ENCODE assay signal across 8 mouse cellular contexts in the genomic region with DNA sequence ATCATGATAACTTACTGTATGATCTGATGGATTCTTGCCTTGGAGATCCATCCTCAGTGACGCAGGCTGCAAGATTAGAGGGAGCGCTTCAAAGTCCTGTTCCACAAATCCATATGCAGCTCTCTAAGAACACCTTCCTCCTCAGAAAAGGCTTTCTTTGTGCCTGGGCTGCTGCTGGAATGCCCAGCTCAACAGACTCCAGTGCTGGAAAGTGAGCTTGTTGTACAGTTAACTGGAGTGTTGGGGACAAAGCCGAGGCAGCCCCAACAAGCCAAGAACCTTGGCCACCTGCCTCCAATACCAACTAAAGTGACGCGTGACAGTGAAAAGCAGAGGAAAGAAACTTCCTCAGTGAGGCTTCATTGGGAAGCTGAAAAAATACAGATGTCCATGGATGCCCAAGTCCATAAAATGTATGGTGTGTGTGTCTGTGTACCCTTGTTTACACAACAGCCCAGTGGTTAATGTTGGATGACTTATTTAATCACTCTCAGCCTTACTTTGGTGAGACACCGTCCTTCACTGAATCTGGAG. TPM values are rescaled to one million over a fixed set of nuclear protein-coding genes. Genes with fewer than 3 reads are reported as not detected.
DNase-seq lines count a peak whose midpoint lies in the region; ATAC-seq and TF ChIP-seq lines count a peak whose summit lies in the region.

No protein-coding gene starts in this region.

- ATAC-seq in lung, embryonic 15.5 days (ENCODE audit: borderline replicate concordance, extremely low read depth, low FRiP score, low TSS enrichment): no peak
- ATAC-seq in embryonic facial prominence, embryonic 11.5 days (replicated peaks; ENCODE audit: insufficient number of reproducible peaks, low FRiP score, low TSS enrichment, low read depth): no peak
- ATAC-seq in heart, embryonic 16.5 days (replicated peaks; ENCODE audit: extremely low read depth, insufficient read depth, low FRiP score): no peak
- no peak for ATAC-seq in limb, embryonic 15.5 days (ENCODE audit: insufficient number of reproducible peaks, low FRiP score, low TSS enrichment, low read depth)
- no peak for ATAC-seq in stomach, embryonic 15.5 days (ENCODE audit: insufficient read depth, low FRiP score, low read depth)

- H3K4me1 ChIP-seq in lung, embryonic 15.5 days: peaks cover 25% of the 10 kb centered on the region
- H3K4me1 ChIP-seq in embryonic facial prominence, embryonic 11.5 days (ENCODE audit: control insufficient read depth, insufficient read depth, low read length): peaks cover 2% of the 10 kb centered on the region; the same call in 1 of the 2 replicates
- peaks cover 16% of the 10 kb centered on the region; the same call in 1 of the 2 replicates for H3K4me1 ChIP-seq in heart, embryonic 16.5 days (ENCODE audit: control insufficient read depth, insufficient read depth, low read length)
- peaks cover 13% of the 10 kb centered on the region for H3K4me1 ChIP-seq in limb, embryonic 15.5 days
- peaks cover 9% of the 10 kb centered on the region; the same call in 1 of the 2 replicates for H3K4me1 ChIP-seq in stomach, embryonic 15.5 days
- peaks cover 19% of the 10 kb centered on the region for H3K4me1 ChIP-seq in thymus, adult 2 months (replicated peaks; ENCODE audit: control insufficient read depth, insufficient read depth, low read length)

- no peak for TF ChIP-seq CTCF in thymus, adult 2 months (IDR thresholded peaks at IDR 0.05; ENCODE audit: borderline replicate concordance, control insufficient read depth, extremely low read depth, insufficient read depth, low read length, poor library complexity)

- H3K9ac ChIP-seq in lung, embryonic 15.5 days: peak overlapping the region; percentile 47
- peak overlapping the region; percentile 47 for H3K9ac ChIP-seq in embryonic facial prominence, embryonic 11.5 days (replicated peaks; ENCODE audit: low read length)
- H3K9ac ChIP-seq in heart, embryonic 16.5 days (ENCODE audit: low read length): peak overlapping the region; percentile 79
- H3K9ac ChIP-seq in limb, embryonic 15.5 days: 0 out of 2 replicates have a peak overlapping the region, but pooled peaks have one; percentile 27
- H3K9ac ChIP-seq in stomach, embryonic 15.5 days: peak overlapping the region; percentile 34; the same call in 1 of the 2 replicates

- H3K9me3 ChIP-seq in lung, embryonic 15.5 days: no peaks in the 10 kb centered on the region
- no peaks in the 10 kb centered on the region for H3K9me3 ChIP-seq in embryonic facial prominence, embryonic 11.5 days (replicated peaks; ENCODE audit: control insufficient read depth, low read length)
- no peaks in the 10 kb centered on the region for H3K9me3 ChIP-seq in heart, embryonic 16.5 days (replicated peaks; ENCODE audit: control insufficient read depth, low read length)
- H3K9me3 ChIP-seq in limb, embryonic 15.5 days: no peaks in the 10 kb centered on the region
- no peaks in the 10 kb centered on the region for H3K9me3 ChIP-seq in stomach, embryonic 15.5 days

- TF ChIP-seq POLR2A in thymus, adult 2 months (IDR thresholded peaks at IDR 0.05; ENCODE audit: control insufficient read depth, extremely low read depth, insufficient read depth, low read length, poor library complexity): no peak

- no peaks in the 10 kb centered on the region for H3K36me3 ChIP-seq in lung, embryonic 15.5 days
- H3K36me3 ChIP-seq in embryonic facial prominence, embryonic 11.5 days (replicated peaks; ENCODE audit: control insufficient read depth, insufficient read depth, low read depth, low read length): no peaks in the 10 kb centered on the region
- H3K36me3 ChIP-seq in heart, embryonic 16.5 days (ENCODE audit: control insufficient read depth, insufficient read depth): no peaks in the 10 kb centered on the region
- no peaks in the 10 kb centered on the region for H3K36me3 ChIP-seq in limb, embryonic 15.5 days
- no peaks in the 10 kb centered on the region for H3K36me3 ChIP-seq in stomach, embryonic 15.5 days
- no peaks in the 10 kb centered on the region for H3K36me3 ChIP-seq in thymus, adult 2 months (ENCODE audit: control insufficient read depth, insufficient read depth, low read length)

- no peaks in the 10 kb centered on the region for H3K27me3 ChIP-seq in lung, embryonic 15.5 days
- H3K27me3 ChIP-seq in embryonic facial prominence, embryonic 11.5 days (ENCODE audit: control insufficient read depth, insufficient read depth, low read length): no peaks in the 10 kb centered on the region
- no peaks in the 10 kb centered on the region for H3K27me3 ChIP-seq in heart, embryonic 16.5 days (ENCODE audit: control insufficient read depth, insufficient read depth, low read length)
- H3K27me3 ChIP-seq in limb, embryonic 15.5 days: no peaks in the 10 kb centered on the region
- no peaks in the 10 kb centered on the region for H3K27me3 ChIP-seq in stomach, embryonic 15.5 days (replicated peaks)
- no peaks in the 10 kb centered on the region for H3K27me3 ChIP-seq in thymus, adult 2 months (ENCODE audit: control insufficient read depth, insufficient read depth, low read length)

- no peak for DNase-seq in lung, postnatal 4 days
- no peak for DNase-seq in embryonic facial prominence, embryonic 11.5 days (ENCODE audit: low spot score)
- DNase-seq in gastrocnemius, adult 8-10 months (ENCODE audit: low spot score in 2 of 2): no peak
- no peak for DNase-seq in thymus, adult 2 months

- H3K27ac ChIP-seq in lung, embryonic 15.5 days: peak overlapping the region; percentile 78
- no peak overlapping the region for H3K27ac ChIP-seq in embryonic facial prominence, embryonic 11.5 days (replicated peaks; ENCODE audit: low read depth, low read length)
- peak overlapping the region; percentile 94 for H3K27ac ChIP-seq in heart, embryonic 16.5 days (ENCODE audit: low read length)
- peak overlapping the region; percentile 71; the same call in 1 of the 2 replicates for H3K27ac ChIP-seq in limb, embryonic 15.5 days
- H3K27ac ChIP-seq in stomach, embryonic 15.5 days: peak overlapping the region; percentile 87
- no peak overlapping the region for H3K27ac ChIP-seq in thymus, adult 2 months (ENCODE audit: control insufficient read depth, insufficient read depth, low read length)

- peak overlapping the region; percentile 73 for H3K4me2 ChIP-seq in lung, embryonic 15.5 days
- H3K4me2 ChIP-seq in embryonic facial prominence, embryonic 11.5 days (ENCODE audit: low read depth, low read length): peak overlapping the region; percentile 49
- H3K4me2 ChIP-seq in heart, embryonic 16.5 days (ENCODE audit: low read depth, low read length): peak overlapping the region; percentile 75
- peak overlapping the region; percentile 74 for H3K4me2 ChIP-seq in limb, embryonic 15.5 days
- peak overlapping the region; percentile 68 for H3K4me2 ChIP-seq in stomach, embryonic 15.5 days

- H3K4me3 ChIP-seq in lung, embryonic 15.5 days: peak overlapping the region; percentile 58
- H3K4me3 ChIP-seq in embryonic facial prominence, embryonic 11.5 days (ENCODE audit: low read depth, low read length): peak overlapping the region; percentile 41
- peak overlapping the region; percentile 72 for H3K4me3 ChIP-seq in heart, embryonic 16.5 days (ENCODE audit: low read length)
- H3K4me3 ChIP-seq in limb, embryonic 15.5 days: peak overlapping the region; percentile 55
- H3K4me3 ChIP-seq in stomach, embryonic 15.5 days (replicated peaks): peak overlapping the region; percentile 60
- H3K4me3 ChIP-seq in thymus, adult 2 months (ENCODE audit: control insufficient read depth, insufficient read depth, low read length): no peak overlapping the region

- WGBS in lung, embryonic 15.5 days: 37% methylated on average over 6 of the region's 6 CpGs
- 64% methylated on average over 6 of the region's 6 CpGs for WGBS in embryonic facial prominence, embryonic 11.5 days
- 30% methylated on average over 6 of the region's 6 CpGs for WGBS in heart, embryonic 16.5 days
- WGBS in limb, embryonic 15.5 days: 57% methylated on average over 6 of the region's 6 CpGs
- WGBS in stomach, embryonic 15.5 days: 36% methylated on average over 6 of the region's 6 CpGs
- WGBS in thymus, adult 2 months: 67% methylated on average over 6 of the region's 6 CpGs

RNA-seq across cellular contexts. Expression of gene Glrx, which starts 1.2 kb away (rescaled TPM):
- 45.2 and 49.9 TPM in 2 replicates for polyA plus RNA-seq in lung, embryonic 15.5 days (2015; fragmentation: Nextera tagmentation; extraction: Ambion mirVana)
- 34.0 TPM in 2 replicates for polyA plus RNA-seq in embryonic facial prominence, embryonic 11.5 days (2014; fragmentation: Nextera tagmentation; extraction: Ambion mirVana)
- 125 and 135 TPM in 2 replicates for polyA plus RNA-seq in heart, embryonic 16.5 days (2015; fragmentation: Nextera tagmentation; extraction: Ambion mirVana)
- polyA plus RNA-seq in limb, embryonic 15.5 days (2015; fragmentation: Nextera tagmentation; extraction: Ambion mirVana): 118 and 120 TPM in 2 replicates
- polyA plus RNA-seq in stomach, embryonic 15.5 days (2015; fragmentation: Nextera tagmentation; extraction: Ambion mirVana): 88.3 and 91.7 TPM in 2 replicates
- 10 to 100 TPM; 23.6 to 32.2 (median 28.3) TPM for total RNA-seq in gastrocnemius, adult 8-10 months (2022)
- polyA plus RNA-seq in thymus, adult 2 months (2012; rRNA removed): 19.4 and 31.9 TPM in 2 replicates

Comparison
In these comparisons a context has a peak if more than half of its experiments do, and no peak if none do; other contexts are left out.
1. H3K27ac ChIP-seq: peak in lung, embryonic 15.5 days (single experiment), heart, embryonic 16.5 days (single experiment), limb, embryonic 15.5 days (single experiment) and stomach, embryonic 15.5 days (single experiment); none in embryonic facial prominence, embryonic 11.5 days (single experiment) and thymus, adult 2 months (single experiment).
2. H3K9ac ChIP-seq: peak in every context shown above with its lines; median percentile 79 in heart, embryonic 16.5 days; 47 in lung, embryonic 15.5 days; 47 in embryonic facial prominence, embryonic 11.5 days; 34 in stomach, embryonic 15.5 days; 27 in limb, embryonic 15.5 days.
3. Peak in every context shown above with its lines, with median percentiles within 50 percentile points of each other: H3K4me2 ChIP-seq.